Mouse (Mus musculus) spleen, postnatal 10 days (tissue): Measurements from ENCODE around the gene Txk.

Experiments
- DNase-seq, 2 experiments: peaks; one replicate each; pipeline ENCODE4 v3.0.0; 2021 to 2022; ENCODE audit warnings: low spot score in 2 of 2

Gene Txk

GRCm38 (mm10) chr5:72694684-72695083, 57.9 kb downstream of the Txk start:
- DNase-seq: no peak

GRCm38 (mm10) chr5:72690516-72690915, 62.1 kb downstream of the Txk start:
- DNase-seq: no peak

- no peak for DNase-seq
These were observed 63.0 kb downstream of the Txk start for GRCm38 (mm10) chr5:72689556-72689955.

- no peak for DNase-seq
These were observed 71.1 kb downstream of the Txk start for GRCm38 (mm10) chr5:72681451-72681850.

GRCm38 (mm10) chr5:72674994-72675542, 77.5 kb downstream of the Txk start:
- no peak for DNase-seq

GRCm38 (mm10) chr5:72671017-72671699, 81.4 kb downstream of the Txk start:
- no peak for DNase-seq

GRCm38 (mm10) chr5:72668351-72668750, 84.2 kb downstream of the Txk start:
- DNase-seq: no peak

GRCm38 (mm10) chr5:72666428-72666827, 86.1 kb downstream of the Txk start:
- DNase-seq: no peak

GRCm38 (mm10) chr5:72665281-72665680, 87.3 kb downstream of the Txk start:
- peak; percentile 26 to 64 for DNase-seq

GRCm38 (mm10) chr5:72664854-72665253, 87.7 kb downstream of the Txk start:
- DNase-seq: no peak

GRCm38 (mm10) chr5:72664126-72664525, 88.5 kb downstream of the Txk start:
- no peak for DNase-seq

- DNase-seq: no peak
These were observed 91.4 kb downstream of the Txk start for GRCm38 (mm10) chr5:72661051-72661781.

GRCm38 (mm10) chr5:72658375-72658774, 94.2 kb downstream of the Txk start:
- no peak for DNase-seq

GRCm38 (mm10) chr5:72656270-72656791, 96.2 kb downstream of the Txk start:
- DNase-seq: no peak

GRCm38 (mm10) chr5:72653068-72653674, 99.4 kb downstream of the Txk start:
- no peak for DNase-seq

GRCm38 (mm10) chr5:72648987-72649735, 103.4 kb downstream of the Txk start:
- DNase-seq: no peak

- DNase-seq: no peak
These were observed 104.5 kb downstream of the Txk start for GRCm38 (mm10) chr5:72647958-72648595.

- DNase-seq: peak; percentile 23 to 66
These were observed 105.1 kb downstream of the Txk start, which contains the start of gene Nipal1 for GRCm38 (mm10) chr5:72647418-72647907. TSS of gene Nipal1 (plus strand) at chr5:72647795.

GRCm38 (mm10) chr5:72646996-72647395, 105.6 kb downstream of the Txk start:
- DNase-seq: no peak

GRCm38 (mm10) chr5:72646131-72646530, 106.4 kb downstream of the Txk start:
- DNase-seq: peak in 1 of 2 experiments; percentile 44
